Comparison of ENCODE assay signal across 24 mouse cellular contexts in genomic region chr6:54854859-54855258, GRCm38 (mm10). TPM values are rescaled to one million over a fixed set of nuclear protein-coding genes. Genes with fewer than 3 reads are reported as not detected.
A peak's percentile ranks its signal among the peaks of the same experiment; 100 is the strongest.
DNase-seq lines count a peak whose midpoint lies in the region; ATAC-seq and TF ChIP-seq lines count a peak whose summit lies in the region.
"Had no signal": no experiment of that assay in that cellular context is flagged by ENCODE, and none has a peak within 500 bp of the region (broad histone marks: within the 10 kb centered on the region; RNA-seq: fewer than 3 reads in every experiment).

No protein-coding gene starts in this region.

- no peaks in the 10 kb centered on the region for H3K27me3 ChIP-seq in kidney, adult 2 months (replicated peaks; ENCODE audit: control insufficient read depth, insufficient read depth, low read length)
- H3K27me3 ChIP-seq in intestine, embryonic 15.5 days (replicated peaks): no peaks in the 10 kb centered on the region
- no peaks in the 10 kb centered on the region for H3K27me3 ChIP-seq in stomach, postnatal 0 days (ENCODE audit: control insufficient read depth, insufficient read depth, low read length)
- H3K27me3 ChIP-seq: heart, embryonic 12.5 days; liver, embryonic 15.5 days; midbrain, embryonic 15.5 days had no signal

- no peak for TF ChIP-seq CTCF in kidney, adult 2 months (conservative IDR thresholded peaks at IDR 0.05; ENCODE audit: insufficient read depth, insufficient read length, low read depth, low read length)
- TF ChIP-seq CTCF in stomach, postnatal 0 days (IDR thresholded peaks at IDR 0.05; ENCODE audit: low read depth): no peak

- H3K9me3 ChIP-seq in intestine, embryonic 15.5 days: no peaks in the 10 kb centered on the region
- no peaks in the 10 kb centered on the region for H3K9me3 ChIP-seq in stomach, postnatal 0 days (ENCODE audit: control insufficient read depth, low read length)
- H3K9me3 ChIP-seq: forebrain, embryonic 10.5 days; heart, embryonic 12.5 days; hindbrain, embryonic 10.5 days; liver, embryonic 15.5 days; midbrain, embryonic 15.5 days had no signal

- DNase-seq in kidney, adult 2 months: no peak
- DNase-seq in kidney, postnatal 10 days: no peak
- peak; percentile 52 for DNase-seq in WW6 (ENCODE audit: low read depth, low spot score)
- DNase-seq in stomach, postnatal 0 days (ENCODE audit: low spot score): no peak
- no peak for DNase-seq in adrenal gland, postnatal 36 days
- no peak for DNase-seq in frontal cortex, postnatal 10 days (ENCODE audit: low spot score in 2 of 2)
- DNase-seq: adrenal gland, adult 8-10 months; cerebellum, adult 8-10 months; gastrocnemius, postnatal 14 days; heart, adult 11 months; heart, postnatal 10 days; layer of hippocampus, adult 9-11 months; thymus, postnatal 25 days had no signal

- no peak for TF ChIP-seq POLR2A in kidney, adult 2 months (IDR thresholded peaks at IDR 0.05; ENCODE audit: low read depth, low read length)

- no peak for TF ChIP-seq EP300 in stomach, postnatal 0 days (optimal IDR thresholded peaks at IDR 0.05)

- H3K4me2 ChIP-seq in intestine, embryonic 15.5 days (replicated peaks): no peak overlapping the region
- H3K4me2 ChIP-seq in stomach, postnatal 0 days (replicated peaks; ENCODE audit: low read depth): no peak overlapping the region
- H3K4me2 ChIP-seq: heart, embryonic 12.5 days; liver, embryonic 15.5 days; midbrain, embryonic 15.5 days had no signal

- WGBS in kidney, adult 2 months: 58% methylated on average over 4 of the region's 4 CpGs
- 48% methylated on average over 4 of the region's 4 CpGs for WGBS in intestine, embryonic 15.5 days
- WGBS in stomach, postnatal 0 days: 43% methylated on average over 4 of the region's 4 CpGs

- H3K27ac ChIP-seq in kidney, adult 2 months (ENCODE audit: insufficient read depth, low read depth, low read length): 0 out of 2 replicates have a peak overlapping the region, but pooled peaks have one; percentile 8
- H3K27ac ChIP-seq in intestine, embryonic 15.5 days: 0 out of 2 replicates have a peak overlapping the region, but pooled peaks have one; percentile 17
- H3K27ac ChIP-seq in stomach, postnatal 0 days (replicated peaks): no peak overlapping the region
- H3K27ac ChIP-seq: forebrain, embryonic 10.5 days; hindbrain, embryonic 10.5 days; left cerebral cortex, adult 2 months; liver, embryonic 15.5 days; macrophage; midbrain, embryonic 15.5 days had no signal

- H3K4me3 ChIP-seq in kidney, adult 2 months (ENCODE audit: insufficient read depth, low read depth, low read length): no peak overlapping the region
- H3K4me3 ChIP-seq in intestine, embryonic 15.5 days (replicated peaks): no peak overlapping the region
- no peak overlapping the region for H3K4me3 ChIP-seq in stomach, postnatal 0 days (ENCODE audit: low read depth, low read length)
- H3K4me3 ChIP-seq: forebrain, embryonic 10.5 days; heart, embryonic 12.5 days; hindbrain, embryonic 10.5 days; left cerebral cortex, adult 2 months; liver, embryonic 15.5 days; midbrain, embryonic 15.5 days; myocyte had no signal

- no peak overlapping the region for H3K9ac ChIP-seq in intestine, embryonic 15.5 days
- no peak overlapping the region for H3K9ac ChIP-seq in stomach, postnatal 0 days (ENCODE audit: low read length)
- H3K9ac ChIP-seq: heart, embryonic 12.5 days; liver, embryonic 15.5 days; midbrain, embryonic 15.5 days had no signal

- no peaks in the 10 kb centered on the region for H3K36me3 ChIP-seq in kidney, adult 2 months (ENCODE audit: control insufficient read depth, insufficient read depth, low read length)
- H3K36me3 ChIP-seq in intestine, embryonic 15.5 days: no peaks in the 10 kb centered on the region
- H3K36me3 ChIP-seq in stomach, postnatal 0 days (ENCODE audit: control insufficient read depth, insufficient read depth, low read length): no peaks in the 10 kb centered on the region
- H3K36me3 ChIP-seq: forebrain, embryonic 10.5 days; heart, embryonic 12.5 days; hindbrain, embryonic 10.5 days; liver, embryonic 15.5 days; midbrain, embryonic 15.5 days had no signal

- peaks cover 24% of the 10 kb centered on the region for H3K4me1 ChIP-seq in kidney, adult 2 months (ENCODE audit: control insufficient read depth, insufficient read depth, low read length)
- peaks cover 16% of the 10 kb centered on the region; the same call in 1 of the 2 replicates for H3K4me1 ChIP-seq in intestine, embryonic 15.5 days (replicated peaks)
- H3K4me1 ChIP-seq in stomach, postnatal 0 days (replicated peaks; ENCODE audit: control insufficient read depth, insufficient read depth): no peaks in the 10 kb centered on the region; the same call in 1 of the 2 replicates

- peak; percentile 44 for ATAC-seq in CD4-positive, CD25-positive, alpha-beta regulatory T cell, adult 4 months
- no peak for ATAC-seq in intestine, embryonic 15.5 days
- no peak for ATAC-seq in stomach, postnatal 0 days (ENCODE audit: low FRiP score, low TSS enrichment)
- ATAC-seq: forebrain, embryonic 16.5 days; midbrain, embryonic 15.5 days had no signal

RNA-seq across cellular contexts. Expression of gene Znrf2, which starts 38.1 kb away (rescaled TPM):
- 17.0 and 18.1 TPM in 2 replicates for polyA plus RNA-seq in kidney, adult 2 months (2012; rRNA removed)
- 10 to 100 TPM; 22.9 to 26.1 TPM for polyA plus RNA-seq in CD4-positive, CD25-positive, alpha-beta regulatory T cell, adult 4 months (2017; shearing (Covaris generic))
- polyA plus RNA-seq in intestine, embryonic 15.5 days (2015; fragmentation: Nextera tagmentation; extraction: Ambion mirVana): 5.8 and 6.5 TPM in 2 replicates
- 4.5 and 5.2 TPM in 2 replicates for polyA plus RNA-seq in stomach, postnatal 0 days (2015; fragmentation: Nextera tagmentation; extraction: Ambion mirVana)
- total RNA-seq in adrenal gland, postnatal 36 days (2021): 10 to 100 TPM; 36.9 to 53.2 TPM
